Mouse (Mus musculus): ENCODE data around the gene Rgl1. TPM values are rescaled to one million over a fixed set of nuclear protein-coding genes. Genes with fewer than 3 reads are reported as not detected.

Rgl1 gene
- total RNA-seq, 2 experiments from 2014 or later, result 51.7 to 51.8 TPM

DNA sequence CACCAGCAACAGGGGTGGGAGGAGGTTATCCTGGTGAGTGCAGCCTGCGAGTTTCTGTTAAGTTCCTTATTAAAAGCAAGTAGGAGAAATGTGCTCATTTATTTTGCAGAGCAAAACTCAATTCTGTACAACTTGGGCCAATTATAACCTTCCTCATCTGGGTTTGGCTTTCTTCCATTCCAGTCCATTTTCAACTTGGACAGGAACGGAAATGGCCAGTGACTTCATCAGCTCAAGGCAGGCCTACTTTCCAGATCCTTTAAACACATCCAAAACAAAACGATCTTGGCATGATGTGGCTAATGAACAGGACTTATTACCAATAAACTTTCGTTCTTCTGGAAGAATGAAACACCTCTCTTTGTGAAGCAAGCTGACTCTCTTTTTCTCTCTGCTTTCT, 290.0 kb downstream of the Rgl1 start:
- DNase-seq, result no peak
- intact Hi-C loops (cut with DNase I), result no loop called here

DNA sequence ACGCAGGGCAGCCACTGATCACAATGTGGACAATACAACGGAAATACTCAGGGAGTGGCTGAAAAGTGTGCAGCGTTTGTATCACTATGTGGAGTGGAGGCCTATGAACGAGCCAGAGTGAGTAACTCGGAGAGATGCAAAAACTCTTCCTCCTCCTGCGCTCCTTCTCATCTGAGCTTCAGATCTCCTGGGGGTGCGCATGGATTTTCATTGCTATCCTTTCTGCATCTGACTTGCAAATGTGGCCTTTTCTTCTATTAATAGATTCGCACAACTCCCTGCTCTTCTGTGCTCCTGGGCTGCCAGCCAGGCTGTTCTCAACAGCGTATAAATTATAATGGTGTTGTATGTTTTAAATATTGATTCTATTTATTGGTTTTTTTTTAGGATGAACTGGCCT, 297.7 kb downstream of the Rgl1 start:
- DNase-seq, result no peak
- intact Hi-C loops (cut with DNase I), result loop anchor here (10.0 kb wide), 1 partner anchor 46 kb away; no protein-coding TSS in a partner anchor

Other genes starting within 250 kb of the Rgl1 start
- not detected for gene Apobec4, start 15.8 kb downstream of the Rgl1 start, total RNA-seq (2021)
- 10 to 100 TPM; 53.0 to 57.9 TPM for gene Arpc5, start 191 bp upstream of the Rgl1 start, total RNA-seq (2021)
- gene Ncf2, start 33.8 kb upstream of the Rgl1 start, total RNA-seq (2021), result 1 to 10 TPM; 3.9 to 5.1 TPM
- 10 to 100 TPM; 39.5 to 44.4 TPM for gene Smg7, start 136.3 kb upstream of the Rgl1 start, total RNA-seq (2021)
- 1 to 10 TPM in 1 of 2 experiments, under 1 TPM in 1; 0.61 to 1.0 TPM for gene Nmnat2, start 188.6 kb upstream of the Rgl1 start, total RNA-seq (2021)